Mouse (Mus musculus): Measurements from ENCODE around the gene Slmap. TPM values are rescaled to one million over a fixed set of nuclear protein-coding genes. Genes with fewer than 3 reads are reported as not detected.

The Slmap gene
- polyA plus RNA-seq, 1 experiment from 2014 or later = 20.2 TPM

DNA sequence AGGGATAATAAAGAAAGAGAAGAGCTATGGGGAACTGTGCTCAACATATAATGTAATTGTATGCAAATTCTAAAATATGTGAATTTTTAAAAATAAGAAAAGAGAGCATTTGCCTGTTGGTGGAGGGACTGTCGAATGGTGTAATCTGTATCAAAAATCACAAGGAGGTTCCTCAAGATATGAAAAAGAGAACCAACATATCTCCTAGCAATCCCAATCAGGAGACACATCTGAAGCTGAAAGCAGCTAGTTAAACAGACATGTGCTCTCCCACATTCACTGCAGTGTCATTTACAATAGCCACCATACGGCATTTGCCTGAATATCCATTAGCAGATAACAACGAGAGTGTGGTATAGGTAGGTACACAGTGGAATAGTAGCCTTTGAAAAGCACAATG is 18.1 kb upstream of the Slmap start:
- no peak overlapping the region for H3K27ac ChIP-seq
- no peaks in the 10 kb centered on the region for H3K36me3 ChIP-seq
- 0 out of 2 replicates have a peak, but pooled peaks cover 4% of the 10 kb centered on the region for H3K4me1 ChIP-seq
- H3K9ac ChIP-seq = no peak overlapping the region
- no peak overlapping the region for H3K4me2 ChIP-seq
- H3K27me3 ChIP-seq (replicated peaks) = no peaks in the 10 kb centered on the region
- ATAC-seq = no peak
- WGBS (ENCODE audit: insufficient replicate concordance) = 37% methylated on average over 3 of the region's 3 CpGs
- no peaks in the 10 kb centered on the region for H3K9me3 ChIP-seq (replicated peaks)
- no peak overlapping the region for H3K4me3 ChIP-seq

DNA sequence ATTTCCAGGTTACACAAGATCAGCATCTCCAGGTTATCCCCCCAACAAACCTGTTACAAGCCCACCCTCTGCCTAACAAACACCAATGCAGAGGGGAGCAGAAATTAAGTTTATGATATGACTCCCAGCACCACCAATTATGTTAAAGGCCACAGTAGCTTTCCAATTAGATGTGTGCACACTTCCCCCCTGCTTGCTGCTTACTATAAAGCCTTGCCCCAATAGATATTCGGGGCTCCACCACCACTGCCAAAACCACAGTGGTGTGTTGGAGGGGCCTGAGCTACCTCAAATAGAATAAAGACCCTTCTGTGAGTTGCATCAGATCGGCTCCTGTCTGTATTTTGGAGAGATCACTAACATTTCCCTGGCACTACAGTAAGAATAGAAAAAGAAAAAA is 17.7 kb upstream of the Slmap start:
- Histone ChIP-seq H3K4me1 (0 out of 2 replicates have a peak, but pooled peaks cover 4% of the 10 kb centered on the region), H3K4me3 (no peak overlapping the region)
- no peak for ATAC-seq

DNA sequence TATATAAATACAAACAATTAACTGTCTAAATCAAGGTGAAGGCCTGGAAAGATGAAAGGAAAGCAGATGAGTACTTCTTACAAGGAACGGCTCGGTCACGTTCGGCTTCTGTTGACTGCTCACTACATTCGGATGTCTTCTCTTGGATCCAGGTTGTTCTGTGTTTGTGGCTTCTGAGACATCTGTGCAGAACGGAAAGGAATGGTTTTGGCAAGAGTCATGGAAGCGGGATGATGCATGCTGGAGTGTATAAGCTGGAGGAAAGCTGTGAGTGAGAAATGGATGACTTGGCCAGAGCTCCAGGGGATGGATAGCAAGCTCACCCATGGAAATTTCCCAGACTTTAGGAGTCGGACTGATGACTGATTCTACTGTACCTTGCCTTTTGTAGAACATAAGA is 16.0 kb upstream of the Slmap start:
- no peaks in the 10 kb centered on the region for H3K36me3 ChIP-seq
- H3K4me1 ChIP-seq = 0 out of 2 replicates have a peak, but pooled peaks cover 4% of the 10 kb centered on the region
- H3K27ac ChIP-seq = no peak overlapping the region
- H3K4me2 ChIP-seq = no peak overlapping the region
- no peaks in the 10 kb centered on the region for H3K27me3 ChIP-seq (replicated peaks)
- ATAC-seq = no peak
- H3K9me3 ChIP-seq (replicated peaks) = no peaks in the 10 kb centered on the region
- no peak overlapping the region for H3K4me3 ChIP-seq
- H3K9ac ChIP-seq = no peak overlapping the region
- WGBS (ENCODE audit: insufficient replicate concordance) = 87% methylated on average over 8 of the region's 8 CpGs

More for the DNA sequence above, 17.7 kb upstream of the Slmap start:
- no peak overlapping the region for H3K4me2 ChIP-seq
- no peak overlapping the region for H3K27ac ChIP-seq
- no peaks in the 10 kb centered on the region for H3K27me3 ChIP-seq (replicated peaks)
- H3K36me3 ChIP-seq = no peaks in the 10 kb centered on the region
- WGBS (ENCODE audit: insufficient replicate concordance) = 44% methylated on average over 2 of the region's 2 CpGs
- no peaks in the 10 kb centered on the region for H3K9me3 ChIP-seq (replicated peaks)
- no peak overlapping the region for H3K9ac ChIP-seq

DNA sequence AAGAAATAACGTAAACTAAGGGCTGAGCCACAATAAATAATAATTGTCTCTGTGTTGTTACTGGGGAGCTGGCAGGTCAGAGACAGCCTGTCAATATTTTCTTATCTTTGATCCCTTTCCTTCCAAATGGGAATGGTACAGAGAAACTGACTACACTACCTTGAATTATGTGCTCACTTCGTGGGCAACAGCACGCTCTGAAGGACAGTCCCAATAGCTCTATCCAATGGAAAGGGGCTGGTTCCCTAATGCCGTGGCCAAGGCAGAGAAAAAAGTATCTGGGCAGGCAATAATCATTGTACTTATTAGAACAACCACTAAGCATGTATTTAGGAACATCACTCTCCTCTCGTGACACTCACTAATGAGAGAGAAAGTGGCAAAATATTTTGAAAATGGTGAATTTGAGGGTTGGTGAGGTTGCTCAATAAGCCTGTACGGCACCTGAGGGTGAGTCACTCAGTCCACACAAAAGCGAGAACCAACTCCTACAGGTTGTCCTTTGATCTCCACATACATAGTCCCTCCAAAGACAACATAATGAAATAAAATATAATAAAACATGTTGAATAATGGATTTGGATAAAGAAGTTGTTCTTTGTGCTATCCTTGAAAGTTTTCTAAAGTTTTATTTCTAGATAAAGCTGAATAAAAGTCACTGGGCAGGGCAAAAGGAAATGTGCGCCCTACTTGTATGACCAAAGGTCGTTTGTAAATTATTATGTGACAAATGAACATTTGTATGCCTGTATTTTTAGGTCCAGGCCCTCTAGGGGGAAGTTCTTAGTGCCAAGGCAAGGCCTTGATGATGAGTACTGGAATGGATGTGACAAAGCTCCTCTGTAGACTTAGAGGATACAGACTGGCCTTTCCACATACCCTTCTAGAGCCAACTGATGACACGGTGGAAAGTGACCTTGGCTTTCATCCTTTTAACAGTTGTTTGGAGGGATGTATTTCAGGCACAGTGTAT is 13.1 kb upstream of the Slmap start:
- no peaks in the 10 kb centered on the region for H3K36me3 ChIP-seq
- no peak overlapping the region for H3K4me3 ChIP-seq
- no peak overlapping the region for H3K9ac ChIP-seq
- no peaks in the 10 kb centered on the region for H3K4me1 ChIP-seq
- H3K27ac ChIP-seq = no peak overlapping the region
- WGBS (ENCODE audit: insufficient replicate concordance) = 64% methylated on average over 10 of the region's 10 CpGs
- H3K27me3 ChIP-seq (replicated peaks) = 0 out of 2 replicates have a peak, but pooled peaks cover 3% of the 10 kb centered on the region
- H3K9me3 ChIP-seq (replicated peaks) = no peaks in the 10 kb centered on the region
- ATAC-seq = no peak
- no peak overlapping the region for H3K4me2 ChIP-seq

DNA sequence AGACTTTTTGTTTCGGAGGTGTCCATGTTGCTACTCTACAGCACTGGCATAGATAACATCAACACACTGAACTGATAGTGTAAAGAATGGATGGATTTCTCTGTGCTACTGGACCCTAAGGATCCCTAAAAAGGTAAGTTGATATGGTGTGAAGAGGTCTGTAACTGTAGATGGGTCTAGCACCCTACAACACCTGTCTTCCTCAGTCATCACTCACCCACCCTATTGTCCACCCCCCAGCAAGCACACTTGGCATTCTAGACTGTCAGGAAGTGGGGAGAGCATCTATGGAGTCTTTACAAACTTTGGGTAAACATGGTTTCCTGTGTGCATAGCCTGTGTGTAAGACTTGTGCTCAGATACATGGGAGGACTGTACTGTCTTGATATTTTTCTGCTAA is 7.4 kb upstream of the Slmap start:
- H3K36me3 ChIP-seq = no peaks in the 10 kb centered on the region
- H3K4me2 ChIP-seq = no peak overlapping the region
- ATAC-seq = no peak
- WGBS (ENCODE audit: insufficient replicate concordance) = 81% methylated on average over 1 of the region's 1 CpGs
- H3K27me3 ChIP-seq (replicated peaks) = peaks cover 6% of the 10 kb centered on the region; the same call in 1 of the 2 replicates
- no peaks in the 10 kb centered on the region for H3K4me1 ChIP-seq
- no peak overlapping the region for H3K27ac ChIP-seq
- no peak overlapping the region for H3K4me3 ChIP-seq
- H3K9me3 ChIP-seq (replicated peaks) = no peaks in the 10 kb centered on the region
- H3K9ac ChIP-seq = no peak overlapping the region

DNA sequence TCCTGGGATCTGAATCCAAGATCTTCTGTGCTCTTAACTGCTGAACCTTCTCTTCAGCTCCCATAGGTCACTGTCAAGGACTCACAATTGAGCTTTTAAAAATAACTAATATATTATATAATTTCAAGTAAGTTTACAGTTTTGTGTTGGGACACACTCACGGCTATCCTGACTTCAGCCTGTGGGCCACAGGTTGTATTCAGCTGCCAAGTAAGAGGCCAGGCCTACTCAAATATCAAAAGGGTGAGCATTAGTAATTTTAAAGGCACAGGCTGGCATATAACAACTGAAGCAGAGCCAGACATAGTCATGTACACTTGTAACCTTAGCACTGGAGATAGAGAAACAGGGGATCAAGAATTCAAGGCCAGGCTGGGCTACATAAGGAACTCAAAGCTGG is 5.8 kb upstream of the Slmap start:
- H3K9ac ChIP-seq = no peak overlapping the region
- ATAC-seq = no peak
- 65% methylated on average over 1 of the region's 1 CpGs for WGBS (ENCODE audit: insufficient replicate concordance)

DNA sequence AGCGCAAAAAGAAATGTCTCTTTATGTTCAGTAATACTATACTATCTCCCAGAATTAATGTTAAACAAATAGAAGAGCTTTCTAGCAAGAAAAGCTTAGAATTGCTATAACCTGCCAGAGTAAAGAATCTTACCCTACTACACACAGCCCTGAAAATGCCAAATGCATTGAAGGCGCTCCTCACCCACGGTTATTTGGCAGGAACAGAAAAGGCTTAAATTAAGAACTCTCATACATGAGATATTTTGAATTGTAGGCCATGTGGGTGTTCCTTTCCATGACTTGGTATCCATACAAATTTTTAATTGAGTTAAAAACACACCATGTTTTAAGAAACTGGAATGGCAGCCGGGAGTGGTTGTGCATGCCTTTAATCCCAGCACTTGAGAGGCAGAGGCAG is 4.5 kb upstream of the Slmap start:
- no peak for ATAC-seq
- Histone ChIP-seq H3K27ac (no peak overlapping the region), H3K9me3 (replicated peaks) (no peaks in the 10 kb centered on the region), H3K36me3 (no peaks in the 10 kb centered on the region), H3K4me2 (no peak overlapping the region), H3K4me1 (peaks cover 6% of the 10 kb centered on the region), H3K9ac (no peak overlapping the region), H3K4me3 (no peak overlapping the region), H3K27me3 (replicated peaks) (peaks cover 3% of the 10 kb centered on the region; the same call in 1 of the 2 replicates)
- WGBS (ENCODE audit: insufficient replicate concordance) = 79% methylated on average over 4 of the region's 4 CpGs

More for the DNA sequence above, 5.8 kb upstream of the Slmap start:
- H3K36me3 ChIP-seq = no peaks in the 10 kb centered on the region
- no peak overlapping the region for H3K4me3 ChIP-seq
- no peak overlapping the region for H3K27ac ChIP-seq
- peaks cover 6% of the 10 kb centered on the region; the same call in 1 of the 2 replicates for H3K27me3 ChIP-seq (replicated peaks)
- no peak overlapping the region for H3K4me2 ChIP-seq
- peaks cover under 1% of the 10 kb centered on the region; the same call in 1 of the 2 replicates for H3K4me1 ChIP-seq
- no peaks in the 10 kb centered on the region for H3K9me3 ChIP-seq (replicated peaks)

DNA sequence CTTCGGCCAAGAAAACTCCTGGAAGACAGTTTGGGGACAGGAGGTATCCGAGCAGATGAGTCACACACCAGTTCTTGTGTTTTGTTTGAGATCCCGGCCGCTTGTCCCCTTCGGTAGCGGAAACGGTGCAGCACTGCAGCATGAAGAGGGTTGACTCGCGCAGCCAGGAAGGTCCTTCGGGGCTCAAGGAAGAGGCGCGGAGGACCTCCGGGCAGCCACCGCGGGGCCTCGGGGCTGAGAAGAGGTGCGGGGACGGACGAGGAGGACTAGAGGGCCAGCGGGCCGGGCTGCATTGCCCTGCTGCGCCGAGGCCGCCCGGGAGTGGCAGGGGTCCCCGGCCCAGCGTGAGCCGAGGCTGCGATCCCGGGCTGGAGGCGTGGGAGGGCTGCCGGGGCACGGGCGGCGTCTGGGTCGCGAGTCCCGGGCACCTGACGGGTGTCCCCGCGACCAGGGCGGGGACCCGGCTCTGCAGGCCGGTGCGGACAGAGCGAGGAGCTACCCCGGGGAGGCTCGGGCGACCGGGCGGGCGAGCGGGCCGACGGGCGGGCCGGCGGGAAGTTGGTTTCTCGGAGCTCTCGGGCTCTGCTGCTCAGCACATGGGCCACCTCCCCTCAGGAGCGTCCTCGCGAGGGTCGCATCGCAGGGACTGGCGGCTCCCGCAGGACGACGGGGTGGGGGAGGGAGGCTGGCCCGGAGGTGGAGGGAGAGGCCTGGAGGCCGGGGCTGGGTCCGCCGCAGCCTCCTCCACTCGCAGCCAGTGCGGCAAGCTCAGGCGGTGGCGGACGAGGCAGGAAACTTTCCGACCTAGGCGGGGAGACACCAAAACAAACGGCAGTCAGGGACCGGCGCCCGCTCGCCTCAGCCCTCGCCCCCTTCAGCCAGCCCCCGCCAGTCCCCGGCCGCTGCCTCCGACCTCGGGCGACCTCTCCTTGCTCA is 642 bp downstream of the Slmap start:
- H3K36me3 ChIP-seq = peaks cover 17% of the 10 kb centered on the region
- H3K9me3 ChIP-seq (replicated peaks) = no peaks in the 10 kb centered on the region
- peaks cover 3% of the 10 kb centered on the region; the same call in 1 of the 2 replicates for H3K27me3 ChIP-seq (replicated peaks)
- H3K4me3 ChIP-seq = peak overlapping the region; percentile 90
- peak; percentile 76 for ATAC-seq
- peaks cover 48% of the 10 kb centered on the region for H3K4me1 ChIP-seq
- peak overlapping the region; percentile 88 for H3K27ac ChIP-seq
- under 1% methylated on average over 92 of the region's 92 CpGs for WGBS (ENCODE audit: insufficient replicate concordance)
- peak overlapping the region; percentile 95 for H3K9ac ChIP-seq
- H3K4me2 ChIP-seq = peak overlapping the region; percentile 89

DNA sequence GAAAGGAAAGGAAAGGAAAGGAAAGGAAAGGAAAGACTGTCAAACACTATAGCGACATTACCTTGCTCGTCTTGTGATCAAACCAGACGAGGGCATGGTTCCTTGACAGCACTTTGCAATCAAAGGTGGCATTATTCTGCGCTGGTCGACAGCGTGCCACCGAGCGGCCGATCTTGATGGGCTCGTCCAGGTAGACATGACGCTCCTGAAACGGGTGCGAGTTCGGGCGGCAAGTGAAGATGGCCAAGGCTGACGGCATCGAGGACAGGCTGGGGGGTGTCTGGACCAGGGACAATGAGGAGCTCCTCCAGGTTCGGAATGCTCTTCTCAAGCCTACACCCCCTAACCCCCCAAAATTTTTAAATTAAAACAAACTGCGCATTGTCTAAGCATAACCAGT is 1.5 kb downstream of the Slmap start:
- ATAC-seq = no peak
- Histone ChIP-seq H3K4me2 (peak overlapping the region; percentile 89), H3K27ac (peak overlapping the region; percentile 57; the same call in 1 of the 2 replicates), H3K4me3 (peak overlapping the region; percentile 90), H3K4me1 (peaks cover 56% of the 10 kb centered on the region), H3K9me3 (replicated peaks) (no peaks in the 10 kb centered on the region), H3K36me3 (peaks cover 22% of the 10 kb centered on the region), H3K9ac (peak overlapping the region; percentile 95), H3K27me3 (replicated peaks) (peaks cover under 1% of the 10 kb centered on the region; the same call in 1 of the 2 replicates)
- WGBS (ENCODE audit: insufficient replicate concordance) = 12% methylated on average over 19 of the region's 19 CpGs

DNA sequence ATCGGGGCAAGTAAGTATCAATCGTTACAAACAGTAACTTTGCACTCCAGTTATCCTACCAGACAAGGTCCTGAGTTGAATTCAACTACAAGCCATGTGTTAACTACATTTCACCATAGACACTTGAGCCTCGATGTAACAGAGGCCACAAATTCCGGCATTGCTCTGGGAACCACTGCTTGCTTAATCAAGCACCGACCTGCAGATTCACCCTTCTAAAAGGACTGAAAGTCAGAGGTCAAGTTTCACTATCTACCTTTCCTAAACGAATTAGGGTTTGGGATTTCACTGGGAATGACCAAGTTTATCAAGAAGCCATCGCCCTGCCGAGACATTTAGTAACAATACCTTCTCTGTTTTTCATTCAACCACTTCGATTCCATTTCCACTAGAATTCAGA is 2.0 kb downstream of the Slmap start:
- ATAC-seq = no peak
- no peaks in the 10 kb centered on the region for H3K9me3 ChIP-seq (replicated peaks)
- peak overlapping the region; percentile 95 for H3K9ac ChIP-seq
- H3K4me3 ChIP-seq = peak overlapping the region; percentile 90
- peaks cover 24% of the 10 kb centered on the region for H3K36me3 ChIP-seq
- 37% methylated on average over 9 of the region's 9 CpGs for WGBS (ENCODE audit: insufficient replicate concordance)
- peak overlapping the region; percentile 89 for H3K4me2 ChIP-seq
- H3K27me3 ChIP-seq (replicated peaks) = no peaks in the 10 kb centered on the region
- H3K27ac ChIP-seq = peak overlapping the region; percentile 57; the same call in 1 of the 2 replicates
- peaks cover 59% of the 10 kb centered on the region for H3K4me1 ChIP-seq

DNA sequence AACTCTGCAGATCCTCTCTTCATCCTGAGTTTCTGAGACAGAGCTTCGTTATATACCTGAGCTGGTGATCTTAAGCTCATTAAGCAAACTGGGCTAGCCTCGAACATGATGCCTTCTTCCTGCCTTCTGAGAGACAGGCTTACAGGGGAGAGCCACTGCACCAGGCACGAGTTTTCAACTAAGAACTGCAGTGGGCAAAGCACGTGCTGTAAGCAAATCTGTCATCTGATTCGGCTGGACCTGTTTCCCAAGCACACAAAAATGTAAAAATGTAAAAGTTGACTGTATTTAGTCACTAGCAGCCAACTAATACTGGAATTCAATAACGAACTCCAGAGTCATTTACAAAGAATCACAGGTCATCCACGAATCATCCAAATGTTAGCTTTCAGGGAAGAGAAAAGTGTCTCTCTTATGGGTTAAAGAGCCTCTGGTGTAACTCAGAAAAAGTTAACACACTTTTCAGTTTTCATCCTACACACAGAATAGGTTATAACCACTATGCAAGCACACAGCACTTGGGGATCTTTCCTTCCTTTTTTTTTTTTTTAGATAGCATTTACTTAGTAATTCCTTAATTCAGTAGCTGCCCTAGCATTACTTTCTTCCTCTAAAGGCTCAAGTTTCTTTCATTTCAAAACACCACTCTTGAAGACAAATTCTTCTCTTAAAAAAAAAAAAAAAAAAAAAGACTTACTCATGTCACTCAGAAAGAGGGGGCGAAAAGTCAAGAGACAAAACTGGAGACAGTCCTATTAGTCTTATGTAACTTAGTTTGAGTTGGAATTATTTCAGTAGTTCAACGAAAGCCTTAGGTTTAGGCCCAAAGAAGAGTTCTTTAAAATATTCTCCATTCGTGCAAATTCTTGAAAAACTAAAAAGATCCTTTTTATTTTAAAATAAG is 3.1 kb downstream of the Slmap start:
- 61% methylated on average over 10 of the region's 10 CpGs for WGBS (ENCODE audit: insufficient replicate concordance)
- peak overlapping the region; percentile 31 for H3K9ac ChIP-seq
- no peak for ATAC-seq

More for the DNA sequence above, 3.1 kb downstream of the Slmap start:
- Histone ChIP-seq H3K4me3 (peak overlapping the region; percentile 90), H3K9me3 (replicated peaks) (no peaks in the 10 kb centered on the region), H3K4me2 (peak overlapping the region; percentile 89), H3K27ac (no peak overlapping the region), H3K4me1 (peaks cover 69% of the 10 kb centered on the region), H3K27me3 (replicated peaks) (no peaks in the 10 kb centered on the region), H3K36me3 (peaks cover 30% of the 10 kb centered on the region)
